Mouse (Mus musculus) left cerebral cortex, postnatal 4 days (tissue): ENCODE results near the gene Cebpe. TPM values are rescaled to one million over a fixed set of nuclear protein-coding genes. Genes with fewer than 3 reads are reported as not detected.

Experiments
- DNase-seq: peaks from one replicate; pipeline ENCODE4 v3.0.0-alpha.2; 2022
- intact Hi-C: fragments of 180-260 bp; cut with DNase I; formaldehyde crosslinking; loops from one replicate; pipeline ENCODE4 v1.15.1; 2025
- total RNA-seq, 2 experiments: library from RNA; stranded (reverse); gene quantifications; 2 replicates each; pipeline ENCODE4 v1.2.3; 2021

Cebpe gene
- total RNA-seq, 2 experiments from 2014 or later = not detected

GRCm38 (mm10) chr14:54685471-54685870 is 26.5 kb downstream of the Cebpe start:
- intact Hi-C loops = no loop called here
- DNase-seq = no peak

- intact Hi-C loops = no loop called here
- DNase-seq = no peak
Observed at GRCm38 (mm10) chr14:54682396-54682795, 29.6 kb downstream of the Cebpe start.

- intact Hi-C loops = no loop called here
- no peak for DNase-seq
Observed at GRCm38 (mm10) chr14:54678657-54679304, 33.2 kb downstream of the Cebpe start.

GRCm38 (mm10) chr14:54676290-54676689 is 35.7 kb downstream of the Cebpe start:
- intact Hi-C loops = no loop called here

GRCm38 (mm10) chr14:54674317-54674716 is 37.7 kb downstream of the Cebpe start:
- no peak for DNase-seq

More at GRCm38 (mm10) chr14:54676290-54676689, 35.7 kb downstream of the Cebpe start:
- no peak for DNase-seq

GRCm38 (mm10) chr14:54669381-54669780 is 42.6 kb downstream of the Cebpe start:
- peak; percentile 40 for DNase-seq
- intact Hi-C loops = no loop called here

More at GRCm38 (mm10) chr14:54674317-54674716, 37.7 kb downstream of the Cebpe start:
- intact Hi-C loops = no loop called here

GRCm38 (mm10) chr14:54664477-54665222 is 47.3 kb downstream of the Cebpe start:
- no peak for DNase-seq
- intact Hi-C loops = no loop called here

Other genes with a start within 250 kb of the Cebpe start
- gene Lrp10, start 248.0 kb downstream of the Cebpe start, total RNA-seq = 10 to 100 TPM; 39.6 to 39.8 TPM
- 10 to 100 TPM; 15.0 to 17.2 TPM for gene Rem2, start 236.1 kb downstream of the Cebpe start, total RNA-seq
- gene Prmt5, start 194.6 kb downstream of the Cebpe start, total RNA-seq = 10 to 100 TPM; 93.2 to 99.2 TPM
- 1 to 10 TPM; 8.1 to 9.1 TPM for gene Haus4, start 157.6 kb downstream of the Cebpe start, total RNA-seq
- 1 to 10 TPM; 4.2 TPM for gene Ajuba, start 134.6 kb downstream of the Cebpe start, total RNA-seq
- 1 to 10 TPM; 3.2 to 4.4 TPM for gene 4931414P19Rik, start 106.2 kb downstream of the Cebpe start, total RNA-seq
- gene Psmb5, start 94.2 kb downstream of the Cebpe start, total RNA-seq = 100 to 1,000 TPM; 182 to 197 TPM
- not detected for gene Psmb11, start 90.7 kb downstream of the Cebpe start, total RNA-seq
- not detected for gene Gm17606, start 71.2 kb downstream of the Cebpe start, total RNA-seq
- 10 to 100 TPM; 17.2 to 20.7 TPM for gene Cdh24, start 70.8 kb downstream of the Cebpe start, total RNA-seq
- 10 to 100 TPM; 27.4 to 30.2 TPM for gene 1700123O20Rik, start 26.0 kb downstream of the Cebpe start, total RNA-seq
- gene Acin1, start 25.2 kb downstream of the Cebpe start, total RNA-seq = 100 to 1,000 TPM; 273 to 279 TPM
- gene Gm29776, start 13.3 kb downstream of the Cebpe start, total RNA-seq = not detected
- 10 to 100 TPM; 33.7 to 36.5 TPM for gene Slc7a8, start 69.8 kb upstream of the Cebpe start, total RNA-seq
- gene Rnf212b, start 102.0 kb upstream of the Cebpe start, total RNA-seq = not detected
- 10 to 100 TPM in 1 of 2 experiments, 1 to 10 TPM in 1; 7.9 to 17.0 TPM for gene Homez, start 158.8 kb upstream of the Cebpe start, total RNA-seq
- gene Ppp1r3e, start 165.4 kb upstream of the Cebpe start, total RNA-seq = 10 to 100 TPM; 50.0 to 54.6 TPM
- gene Bcl2l2, start 171.2 kb upstream of the Cebpe start, total RNA-seq = 10 to 100 TPM; 49.9 to 54.6 TPM
- not detected for gene Gm20521, start 171.3 kb upstream of the Cebpe start, total RNA-seq
- gene Pabpn1, start 180.3 kb upstream of the Cebpe start, total RNA-seq = 100 to 1,000 TPM; 325 to 354 TPM
- 100 to 1,000 TPM; 345 to 405 TPM for gene Slc22a17, start 201.0 kb upstream of the Cebpe start, total RNA-seq
- gene Efs, start 214.0 kb upstream of the Cebpe start, total RNA-seq = 10 to 100 TPM; 15.0 to 15.9 TPM
- gene Il25, start 220.5 kb upstream of the Cebpe start, total RNA-seq = not detected
- 10 to 100 TPM in 1 of 2 experiments, 1 to 10 TPM in 1; 7.5 to 11.1 TPM for gene Cmtm5, start 224.1 kb upstream of the Cebpe start, total RNA-seq